Mouse (Mus musculus) kidney, adult 18-20 months (tissue): ENCODE measurements around the gene Gm8297.
"Not testable (repeated sequence)": the region's sequence is repeated elsewhere in the genome, so short reads cannot be mapped to it uniquely, and the experiment has no call there.

Source experiments
- DNase-seq: peaks from one replicate; pipeline ENCODE4 v3.0.0; 2021

Gm8297 gene

DNA sequence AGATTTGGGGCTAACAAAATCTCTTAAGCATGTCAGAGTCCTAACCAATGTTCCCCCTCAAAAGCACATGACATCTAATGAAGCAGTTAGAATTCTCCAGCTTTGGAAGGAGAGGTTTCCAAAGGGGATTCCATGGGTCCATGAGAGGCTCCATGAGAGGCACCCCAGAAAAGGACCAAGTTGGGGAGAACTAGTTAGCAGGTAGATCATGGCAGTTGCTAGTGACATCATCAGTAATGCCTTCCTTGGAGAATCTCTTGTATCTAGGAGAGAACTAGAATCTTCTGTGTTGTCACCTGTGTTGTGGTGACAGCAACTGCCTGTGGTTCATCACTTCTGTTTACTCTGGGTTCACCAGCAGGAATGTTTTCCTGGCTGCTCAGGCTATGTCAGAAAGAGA is at the start of gene Gm8297:
Gene Gm8297, plus strand, starts transcription at position 301 of the 400 bp plus-strand sequence.
- DNase-seq: not testable (repeated sequence)

DNA sequence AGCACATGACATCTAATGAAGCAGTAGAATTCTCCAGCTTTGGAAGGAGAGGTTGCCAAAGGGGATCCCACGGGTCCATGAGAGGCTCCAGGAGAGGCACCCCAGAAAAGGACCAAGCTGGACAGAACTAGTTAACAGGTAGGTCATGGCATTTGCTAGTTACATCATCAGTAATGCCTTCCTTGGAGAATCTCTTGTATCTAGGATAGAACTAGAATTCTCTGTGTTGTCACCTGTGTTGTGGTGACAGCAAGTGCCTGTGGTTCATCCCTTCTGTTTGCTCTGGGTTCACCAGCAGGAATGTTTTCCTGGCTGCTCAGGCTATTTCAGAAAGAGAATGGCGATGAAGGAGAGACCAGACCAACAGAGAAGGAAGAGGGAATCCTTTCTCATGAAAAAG is 31.9 kb downstream of the Gm8297 start, which contains the start of gene Gm3298:
Gene Gm3298, plus strand, starts transcription at position 301 of the 400 bp plus-strand sequence.
- not testable (repeated sequence) for DNase-seq
